In genomic region chr12:98737801-98738350, GRCm38 (mm10) we compare ENCODE assay signal across 8 mouse cellular contexts. TPM values are rescaled to one million over a fixed set of nuclear protein-coding genes. Genes with fewer than 3 reads are reported as not detected.
DNase-seq lines count a peak whose midpoint lies in the region; ATAC-seq and TF ChIP-seq lines count a peak whose summit lies in the region.

No protein-coding gene starts in this region.

- no peaks in the 10 kb centered on the region for H3K9me3 ChIP-seq in liver, embryonic 16.5 days (replicated peaks; ENCODE audit: control insufficient read depth, low read length)

- H3K9ac ChIP-seq in liver, embryonic 16.5 days (ENCODE audit: low read depth, low read length): no peak overlapping the region

- peak overlapping the region; percentile 79 for H3K27ac ChIP-seq in brown adipose tissue, adult 24 weeks (replicated peaks; ENCODE audit: low read depth, low read length)
- H3K27ac ChIP-seq in liver, embryonic 16.5 days (ENCODE audit: low read length): peak overlapping the region; percentile 10; the same call in 1 of the 2 replicates
- no peak overlapping the region for H3K27ac ChIP-seq in testis, adult 2 months (ENCODE audit: control insufficient read depth, insufficient read depth, low read depth, low read length)

- intact Hi-C loops in heart, postnatal 36 days (cut with DNase I): no loop called here

- no peak for TF ChIP-seq POLR2A in testis, adult 2 months (IDR thresholded peaks at IDR 0.05; ENCODE audit: control insufficient read depth, low read depth, low read length)

- peak overlapping the region; percentile 59 for H3K4me2 ChIP-seq in liver, embryonic 16.5 days (ENCODE audit: low read depth, low read length)

- H3K4me1 ChIP-seq in brown adipose tissue, adult 24 weeks (ENCODE audit: control insufficient read depth, insufficient read depth, insufficient read length, low read length): peaks cover 7% of the 10 kb centered on the region; the same call in 1 of the 2 replicates
- peaks cover 13% of the 10 kb centered on the region for H3K4me1 ChIP-seq in liver, embryonic 16.5 days (ENCODE audit: control insufficient read depth, low read depth, low read length)
- H3K4me1 ChIP-seq in testis, adult 2 months (ENCODE audit: control insufficient read depth, insufficient read depth, low read length): peaks cover 19% of the 10 kb centered on the region

- WGBS in liver, embryonic 16.5 days (ENCODE audit: insufficient replicate concordance): 14% methylated on average over 7 of the region's 7 CpGs

- peak; percentile 52 for DNase-seq in embryo, embryonic 10 days (ENCODE audit: low spot score)
- DNase-seq in embryo, embryonic 9.5 days (ENCODE audit: extremely low spot score): no peak
- peak; percentile 14 to 19 for DNase-seq in heart, postnatal 36 days
- no peak for DNase-seq in cerebellum, adult 11-12 months
- no peak for DNase-seq in left cerebral cortex, adult 18-20 months (ENCODE audit: low spot score in 2 of 2)

- TF ChIP-seq CTCF in testis, adult 2 months (IDR thresholded peaks at IDR 0.05; ENCODE audit: control insufficient read depth, insufficient read depth, insufficient replicate concordance, low read depth, low read length): no peak

- peak overlapping the region; percentile 93 for H3K4me3 ChIP-seq in brown adipose tissue, adult 24 weeks (ENCODE audit: insufficient read depth, low read depth, low read length)
- H3K4me3 ChIP-seq in liver, embryonic 16.5 days (ENCODE audit: low read depth, low read length): peak overlapping the region; percentile 64
- H3K4me3 ChIP-seq in testis, adult 2 months (ENCODE audit: control insufficient read depth, low read depth, low read length): peak overlapping the region; percentile 60

- H3K36me3 ChIP-seq in liver, embryonic 16.5 days (ENCODE audit: control insufficient read depth, insufficient read depth): no peaks in the 10 kb centered on the region
- H3K36me3 ChIP-seq in testis, adult 2 months (ENCODE audit: control insufficient read depth, insufficient read depth, low read length): no peaks in the 10 kb centered on the region

- ATAC-seq in liver, embryonic 16.5 days (ENCODE audit: low read depth): no peak

- peaks cover 42% of the 10 kb centered on the region for H3K27me3 ChIP-seq in liver, embryonic 16.5 days (ENCODE audit: control insufficient read depth, insufficient read depth, low read depth, low read length)
- no peaks in the 10 kb centered on the region for H3K27me3 ChIP-seq in testis, adult 2 months (ENCODE audit: control insufficient read depth, insufficient read depth, low read length)

RNA-seq across cellular contexts. Expression of gene Ptpn21, which starts 0.7 kb away (rescaled TPM):
- 7.5 and 8.6 TPM in 2 replicates for polyA plus RNA-seq in brown adipose tissue, adult 24 weeks (2012; ENCODE audit: insufficient read depth, insufficient read length, missing spikeins)
- total RNA-seq in heart, postnatal 36 days (2021): 10 to 100 TPM; 28.3 to 31.5 TPM
- 2.2 and 2.9 TPM in 2 replicates for polyA plus RNA-seq in liver, embryonic 16.5 days (2015; fragmentation: Nextera tagmentation; extraction: Ambion mirVana)
- polyA plus RNA-seq in testis, adult 2 months (2012; rRNA removed): 10.9 TPM in 2 replicates
- total RNA-seq in left cerebral cortex, adult 18-20 months (2021): 1 to 10 TPM; 7.8 to 8.4 TPM

RNA-seq across cellular contexts. Expression of gene Zc3h14, which starts 8.9 kb away (rescaled TPM):
- polyA plus RNA-seq in brown adipose tissue, adult 24 weeks (2012; ENCODE audit: insufficient read depth, insufficient read length, missing spikeins): 70.6 and 77.7 TPM in 2 replicates
- total RNA-seq in heart, postnatal 36 days (2021): 10 to 100 TPM; 59.0 to 59.9 TPM
- polyA plus RNA-seq in liver, embryonic 16.5 days (2015; fragmentation: Nextera tagmentation; extraction: Ambion mirVana): 30.8 and 31.8 TPM in 2 replicates
- 301 and 309 TPM in 2 replicates for polyA plus RNA-seq in testis, adult 2 months (2012; rRNA removed)
- 10 to 100 TPM; 96.0 to 97.4 TPM for total RNA-seq in left cerebral cortex, adult 18-20 months (2021)

Comparison
In these comparisons a context has a peak if more than half of its experiments do, and no peak if none do; other contexts are left out.
1. DNase-seq: peak in embryo, embryonic 10 days (single experiment) and heart, postnatal 36 days (2 of 2); none in embryo, embryonic 9.5 days (single experiment), cerebellum, adult 11-12 months (single experiment) and left cerebral cortex, adult 18-20 months (0 of 2).
2. Peak in every context shown above with its lines, with median percentiles within 50 percentile points of each other: H3K4me3 ChIP-seq.